Mouse (Mus musculus) v-Abl transformed pro-B cells (cell line): ENCODE measurements around the gene Terf2.
"Not testable (repeated sequence)": the region's sequence is repeated elsewhere in the genome, so short reads cannot be mapped to it uniquely, and the experiment has no call there.

Experiments
- in situ Hi-C, 2 experiments: fragments of 400-800 bp; cut with MboI; formaldehyde crosslinking; loops; one replicate each; pipeline ENCODE4 v1.15.1; 2025; ENCODE audit not compliant: unreplicated experiment in 2 of 2

Gene Terf2

GRCm38 (mm10) chr8:107073706-107074105, 22.6 kb downstream of the Terf2 start:
- in situ Hi-C loops: no loop called here

GRCm38 (mm10) chr8:107065511-107066496, 30.5 kb downstream of the Terf2 start, which contains the start of gene Tmed6:
Gene Tmed6 (minus strand): TSS chr8:107065644.
- in situ Hi-C loops: no loop called here

DNA sequence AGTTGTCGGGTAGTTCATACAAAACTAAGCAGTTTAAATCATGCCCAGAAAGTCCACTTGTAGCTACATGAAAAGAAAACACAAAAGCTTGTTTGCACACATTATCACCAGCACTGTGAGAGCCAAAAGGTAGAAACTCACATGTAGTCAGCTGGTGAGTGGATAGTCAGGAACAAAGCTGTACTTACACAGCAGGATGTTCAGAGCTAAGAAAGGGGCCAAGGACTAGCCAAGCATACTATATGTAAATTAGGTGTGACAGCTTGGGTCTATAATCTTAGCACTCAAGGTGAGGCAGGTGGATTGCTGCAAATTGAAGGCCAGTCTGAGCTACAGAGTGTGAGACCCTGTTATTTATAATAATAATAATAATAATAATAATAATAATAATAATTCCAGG, 33.7 kb downstream of the Terf2 start:
- in situ Hi-C loops: no loop called here

GRCm38 (mm10) chr8:107056973-107057369, 39.4 kb downstream of the Terf2 start:
- in situ Hi-C loops: no loop called here

DNA sequence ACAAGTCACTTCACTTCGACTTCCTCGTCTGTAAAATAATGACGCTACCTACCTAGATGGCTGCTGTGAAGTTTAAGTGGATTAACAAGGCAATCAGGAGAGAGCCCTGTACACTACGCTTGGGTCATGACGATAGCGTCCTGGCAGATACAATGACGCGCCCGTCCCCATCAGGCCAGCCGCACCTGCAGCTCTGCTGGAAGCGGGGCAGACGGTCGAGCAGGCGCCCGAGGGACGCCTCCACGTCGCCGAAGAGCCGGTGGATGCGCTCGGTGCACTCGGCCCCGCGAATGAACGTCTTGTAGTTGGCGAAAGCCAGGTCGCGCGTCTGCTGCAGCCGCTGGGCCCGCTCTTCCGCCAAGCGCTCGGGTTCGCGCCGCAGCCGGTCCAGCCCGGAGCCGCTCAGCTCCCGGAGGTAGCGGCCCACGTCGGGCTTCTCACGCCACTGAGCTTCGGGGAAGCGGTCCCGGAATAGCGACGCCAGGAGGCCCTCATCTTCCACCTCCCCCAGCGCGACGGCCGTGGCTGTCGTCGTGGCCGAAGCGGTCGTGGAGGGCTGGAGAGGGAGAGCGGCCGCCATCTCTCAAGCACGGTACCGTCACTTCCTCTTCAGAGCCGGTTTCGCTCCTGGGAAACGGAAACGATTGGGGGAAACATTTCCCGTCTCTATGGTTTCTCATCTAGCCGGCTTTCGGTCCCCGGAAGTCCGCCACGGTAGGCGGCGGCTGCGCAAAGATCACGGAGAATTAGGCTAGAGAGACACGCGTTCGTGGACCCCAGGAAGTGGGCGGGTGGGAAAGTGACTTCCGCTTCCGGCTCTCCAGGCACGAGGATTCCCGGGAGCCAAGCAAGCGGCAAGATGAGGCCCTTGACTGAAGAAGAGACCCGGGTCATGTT, 40.0 kb downstream of the Terf2 start, which contains the start of the genes Cog8 and Nip7:
TSS of gene Cog8 (minus strand) at position 614 of the 897 bp plus-strand sequence.
TSS of gene Nip7 (plus strand) at position 802 of the 897 bp plus-strand sequence.
- in situ Hi-C loops: no loop called here

DNA sequence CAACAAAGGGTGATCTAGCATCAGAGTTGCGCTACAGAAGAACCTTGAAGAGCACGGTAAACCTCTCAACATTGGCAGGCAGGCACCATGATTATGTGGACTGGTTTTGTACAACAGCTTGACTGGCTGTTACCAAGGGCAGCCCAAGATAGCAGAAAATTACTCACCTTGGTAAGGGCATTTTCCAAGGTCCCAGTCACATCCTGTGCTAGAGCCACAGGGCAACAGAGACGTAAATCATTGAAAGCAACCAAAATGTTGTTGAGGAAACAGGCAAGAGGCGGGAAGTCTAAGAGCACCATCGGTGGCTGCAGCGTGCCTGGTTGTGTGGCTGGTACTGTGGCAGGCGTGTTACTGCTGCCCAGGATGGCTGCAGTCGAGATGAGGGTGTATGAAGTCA, 44.3 kb downstream of the Terf2 start:
- in situ Hi-C loops: no loop called here

- in situ Hi-C loops: no loop called here
These were observed 46.9 kb downstream of the Terf2 start for GRCm38 (mm10) chr8:107049480-107049879.

DNA sequence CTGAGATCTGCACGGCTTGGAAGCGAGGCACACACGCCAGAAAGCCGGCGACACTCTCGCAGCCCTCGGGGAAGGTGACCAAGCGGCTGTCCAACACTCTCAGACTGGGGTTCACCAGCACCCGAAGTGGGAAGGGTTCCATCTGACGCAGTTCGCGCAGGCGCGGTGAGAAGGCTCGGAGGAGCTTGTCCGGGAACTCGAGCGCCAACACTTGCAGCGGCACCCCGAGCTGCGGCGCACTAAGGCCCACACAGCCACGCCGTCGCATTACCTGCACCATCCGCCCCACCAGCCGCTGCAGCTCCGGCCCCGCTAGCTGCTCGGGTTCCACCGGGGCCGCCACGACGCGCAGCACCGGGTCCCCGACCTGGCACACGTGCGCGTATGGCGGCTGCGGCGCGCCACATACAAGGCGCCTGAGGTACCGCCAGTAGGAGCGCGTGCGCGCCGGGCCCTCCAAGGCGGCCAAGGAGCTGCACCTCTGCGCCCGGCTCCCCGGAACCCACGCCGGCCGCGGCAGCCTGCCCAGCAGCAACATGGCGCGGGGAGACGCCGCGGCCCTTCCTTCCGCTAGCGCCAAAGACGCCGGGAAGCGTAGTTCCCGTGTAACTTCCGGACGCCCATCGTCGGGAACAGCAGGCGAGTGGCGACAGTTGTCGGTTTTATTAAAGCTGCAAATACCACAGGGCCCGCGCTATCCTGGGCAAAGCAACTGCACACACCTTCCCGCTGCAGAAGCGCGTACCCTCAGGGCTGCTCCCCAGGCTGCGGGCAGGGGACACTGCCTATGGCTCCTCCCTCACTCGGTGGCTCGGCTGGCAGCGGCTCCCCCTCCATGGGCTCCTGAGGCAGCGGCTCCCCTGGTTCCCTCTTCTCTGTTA, 48.0 kb downstream of the Terf2 start, which contains the start of gene Pdf:
TSS of gene Pdf (minus strand) at position 554 of the 881 bp plus-strand sequence.
- in situ Hi-C loops: no loop called here

GRCm38 (mm10) chr8:107046976-107047375, 49.4 kb downstream of the Terf2 start:
- in situ Hi-C loops: no loop called here

DNA sequence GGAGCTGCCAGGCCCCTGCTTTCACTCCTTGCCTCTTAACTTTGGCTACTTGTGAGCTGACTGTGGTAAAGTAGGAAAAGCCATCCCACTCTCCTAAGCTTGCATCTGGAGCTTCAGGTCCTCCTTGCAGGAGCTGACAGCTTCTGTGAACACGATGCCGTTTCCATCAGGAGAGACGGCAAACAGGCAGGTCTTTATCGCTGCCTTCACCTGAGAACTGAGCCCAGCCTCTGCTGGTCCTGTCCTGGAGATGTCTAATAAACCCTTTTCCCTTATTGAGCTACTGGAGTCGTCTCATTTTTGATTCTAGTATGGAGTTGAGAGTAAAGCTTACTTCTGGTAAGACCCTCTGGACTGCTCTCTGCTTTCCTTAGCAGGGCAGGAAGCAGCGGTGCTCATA, 50.9 kb downstream of the Terf2 start:
- in situ Hi-C loops: no loop called here

DNA sequence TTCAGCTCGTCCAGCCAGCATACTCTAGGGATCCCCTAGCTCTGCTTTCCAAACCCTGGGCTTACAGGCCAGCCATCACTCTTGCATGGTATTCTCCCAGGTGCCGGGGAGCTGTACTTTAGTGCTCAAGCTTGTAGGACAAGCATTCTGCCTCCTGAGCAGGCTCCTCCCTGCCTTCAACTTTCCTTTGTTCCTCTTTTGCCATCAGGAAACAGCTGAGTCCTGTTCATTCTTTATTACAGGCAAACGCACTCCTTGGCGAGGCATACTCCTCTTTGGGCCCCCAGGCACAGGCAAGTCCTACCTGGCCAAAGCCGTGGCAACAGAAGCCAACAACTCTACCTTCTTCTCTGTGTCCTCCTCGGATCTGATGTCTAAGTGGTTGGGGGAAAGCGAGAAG, 55.7 kb downstream of the Terf2 start:
- in situ Hi-C loops: no loop called here

- in situ Hi-C loops: no loop called here
These were observed 59.7 kb downstream of the Terf2 start for GRCm38 (mm10) chr8:107036626-107037025.

- in situ Hi-C loops: no loop called here
These were observed 60.7 kb downstream of the Terf2 start for GRCm38 (mm10) chr8:107035641-107036040.

- in situ Hi-C loops: not testable (repeated sequence)
These were observed 62.7 kb downstream of the Terf2 start for GRCm38 (mm10) chr8:107033609-107034008.

- in situ Hi-C loops: no loop called here
These were observed 64.7 kb downstream of the Terf2 start for GRCm38 (mm10) chr8:107031577-107032090.

DNA sequence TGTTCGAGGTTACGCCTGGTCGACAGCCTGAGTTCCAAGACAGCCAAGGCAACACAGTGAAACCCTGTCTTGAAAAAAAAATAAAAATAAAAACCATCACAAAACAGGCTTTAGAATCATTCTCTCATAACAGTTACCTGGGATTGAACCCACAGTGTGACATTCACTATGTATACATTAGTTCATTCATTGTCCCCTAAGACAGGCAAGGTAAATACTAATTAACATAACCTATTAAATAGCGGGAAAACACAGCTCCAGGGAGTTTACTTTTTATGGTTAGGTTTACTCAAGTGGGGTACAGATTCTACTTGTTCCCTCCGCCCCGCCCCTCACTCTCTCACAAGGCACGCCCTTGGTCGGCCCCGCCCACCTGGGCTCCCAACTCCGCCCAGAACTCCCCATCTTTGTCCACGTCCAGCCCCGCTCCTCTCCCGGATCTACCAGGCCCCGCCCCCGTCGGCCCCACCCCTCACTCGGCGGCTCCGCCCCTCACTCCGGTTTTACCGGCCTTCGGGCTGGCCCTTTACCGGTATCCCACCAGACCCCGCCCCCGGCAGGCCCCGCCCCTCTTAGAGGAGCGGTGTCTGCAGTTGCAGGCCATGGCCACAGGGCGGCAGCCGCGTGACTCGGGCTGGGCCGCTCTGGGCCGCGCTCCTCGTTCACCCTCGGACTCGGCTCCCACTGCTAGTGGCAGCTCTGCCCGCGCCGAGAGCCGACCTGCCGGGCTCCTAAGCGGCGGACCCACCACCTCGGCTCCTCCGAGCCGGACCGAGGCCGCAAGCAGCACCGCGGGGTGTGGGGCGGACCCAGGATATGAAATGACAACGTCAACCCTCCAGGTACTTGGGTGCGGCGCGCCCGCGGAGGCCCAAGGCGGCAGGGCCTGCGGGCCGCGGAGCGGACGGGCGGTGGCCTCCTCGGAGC, 65.4 kb downstream of the Terf2 start, which contains the start of gene Vps4a:
TSS of gene Vps4a (plus strand) at position 573 of the 927 bp plus-strand sequence.
- in situ Hi-C loops: no loop called here

DNA sequence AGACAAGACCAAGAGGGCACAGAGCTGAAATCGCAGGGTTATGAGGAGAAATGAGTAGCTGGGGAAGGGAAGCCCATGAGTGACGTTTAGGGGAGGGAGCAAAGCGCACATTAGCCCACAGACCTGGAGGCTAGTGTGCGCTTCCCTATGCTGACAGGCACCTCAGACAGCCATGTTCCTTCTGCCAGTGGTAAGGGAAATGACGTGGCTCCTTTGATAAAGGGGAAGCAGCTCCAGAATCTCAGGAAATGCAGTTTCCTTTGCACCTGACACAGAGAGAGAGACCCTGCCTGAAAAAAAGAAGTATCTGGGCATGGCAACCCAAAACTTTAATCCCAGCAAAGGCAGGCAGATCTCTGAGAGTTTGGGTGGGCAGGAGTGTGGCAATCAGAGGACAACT, 66.3 kb downstream of the Terf2 start:
- in situ Hi-C loops: no loop called here

DNA sequence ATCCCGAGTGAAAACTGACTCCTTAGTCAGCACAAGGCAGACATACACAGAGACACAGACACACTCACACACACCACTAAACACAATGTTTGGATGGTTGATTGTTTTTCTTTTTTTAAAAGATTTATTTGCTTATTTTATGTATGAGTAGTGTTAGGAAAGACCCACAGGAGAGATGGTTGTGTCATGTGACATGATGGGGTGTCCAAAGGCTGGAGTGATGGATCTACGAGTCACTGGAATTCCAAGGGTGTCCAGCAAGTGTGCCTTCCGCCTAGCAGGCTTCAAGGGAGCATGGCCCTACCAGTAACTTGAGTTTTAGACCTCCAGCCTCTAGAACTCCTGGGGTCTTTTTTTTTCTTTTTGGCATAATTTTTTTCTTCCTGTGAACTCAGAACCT, 67.0 kb downstream of the Terf2 start:
- in situ Hi-C loops: no loop called here
